Mouse (Mus musculus) spleen, adult 12 weeks (tissue): ENCODE measurements around the gene Gpx6.

Experiments
- DNase-seq: peaks from one replicate; pipeline ENCODE4 v3.0.0; 2022; ENCODE audit warnings: low spot score

The Gpx6 gene

GRCm38 (mm10) chr13:21323405-21323804 is 11.5 kb downstream of the Gpx6 start:
- DNase-seq, result no peak

- DNase-seq, result no peak
Observed at GRCm38 (mm10) chr13:21326191-21326590, 14.3 kb downstream of the Gpx6 start.

DNA sequence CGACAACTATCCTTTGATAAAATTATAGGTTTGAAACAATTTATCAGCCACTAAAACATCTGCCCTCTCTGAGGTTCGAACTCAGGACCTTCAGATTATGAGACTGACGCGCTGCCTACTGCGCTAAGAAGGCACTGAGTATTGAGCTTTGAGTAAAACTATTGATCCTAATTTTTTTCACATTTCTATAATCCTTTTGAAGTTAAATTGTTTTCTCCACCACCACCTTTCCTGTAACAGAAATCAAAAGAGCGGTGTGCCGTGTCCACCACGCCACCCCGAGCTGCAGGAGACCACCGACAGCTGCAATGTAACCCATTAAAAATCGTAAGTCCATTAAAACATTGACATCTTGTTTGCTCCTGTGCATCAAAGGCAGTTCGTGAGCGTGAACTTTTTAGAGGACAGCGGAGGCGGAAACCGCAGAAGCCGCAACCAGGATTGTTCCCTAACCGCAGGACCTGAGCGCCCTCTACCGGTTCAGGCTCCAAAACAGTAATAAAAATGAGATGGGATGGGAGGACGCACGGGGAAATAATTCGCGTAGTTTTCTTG is 14.8 kb downstream of the Gpx6 start:
- peak; percentile 33 for DNase-seq

GRCm38 (mm10) chr13:21327424-21327823 is 15.5 kb downstream of the Gpx6 start:
- DNase-seq, result no peak

DNA sequence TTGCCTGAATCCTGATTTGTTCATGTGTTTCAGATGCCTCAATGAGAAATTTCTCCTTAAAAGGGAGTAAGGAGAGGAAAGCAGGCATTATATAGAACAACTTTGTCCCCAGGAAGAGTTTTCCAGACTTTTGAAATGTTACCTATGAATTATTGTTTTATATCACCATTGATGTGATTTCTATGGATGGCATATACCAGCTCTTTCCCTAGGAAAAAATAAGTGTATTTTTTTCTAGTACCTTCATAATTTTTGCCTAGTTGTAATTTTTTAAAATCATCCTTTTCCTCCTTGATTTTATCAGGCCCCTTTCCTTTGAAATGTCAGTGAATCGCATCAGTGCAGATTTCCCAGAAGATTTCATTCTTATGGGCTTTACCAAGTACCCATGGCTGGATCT is 34.7 kb downstream of the Gpx6 start, which contains the start of gene Olfr1367:
Gene Olfr1367, plus strand, starts transcription at position 301 of the 400 bp plus-strand sequence.
- no peak for DNase-seq

DNA sequence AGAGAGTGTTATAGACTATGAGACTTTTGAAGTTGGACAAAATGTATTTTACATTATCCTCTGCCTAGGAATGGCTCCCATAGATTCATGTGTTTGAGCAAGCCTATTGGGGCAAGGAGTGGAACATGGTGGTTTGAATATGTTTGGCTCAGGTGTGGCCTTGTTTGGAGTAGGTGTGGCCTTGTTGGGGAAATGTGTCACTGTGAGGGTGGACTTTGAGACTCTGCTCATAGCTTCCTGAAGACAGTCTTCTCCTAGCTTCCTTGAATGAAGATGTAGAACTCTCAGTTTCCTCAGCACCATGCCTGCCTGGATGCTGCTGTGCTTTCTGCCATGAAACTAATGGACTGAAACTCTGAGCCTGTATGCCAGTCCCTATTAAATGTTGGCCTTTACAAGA is 38.7 kb downstream of the Gpx6 start:
- DNase-seq, result no peak

DNA sequence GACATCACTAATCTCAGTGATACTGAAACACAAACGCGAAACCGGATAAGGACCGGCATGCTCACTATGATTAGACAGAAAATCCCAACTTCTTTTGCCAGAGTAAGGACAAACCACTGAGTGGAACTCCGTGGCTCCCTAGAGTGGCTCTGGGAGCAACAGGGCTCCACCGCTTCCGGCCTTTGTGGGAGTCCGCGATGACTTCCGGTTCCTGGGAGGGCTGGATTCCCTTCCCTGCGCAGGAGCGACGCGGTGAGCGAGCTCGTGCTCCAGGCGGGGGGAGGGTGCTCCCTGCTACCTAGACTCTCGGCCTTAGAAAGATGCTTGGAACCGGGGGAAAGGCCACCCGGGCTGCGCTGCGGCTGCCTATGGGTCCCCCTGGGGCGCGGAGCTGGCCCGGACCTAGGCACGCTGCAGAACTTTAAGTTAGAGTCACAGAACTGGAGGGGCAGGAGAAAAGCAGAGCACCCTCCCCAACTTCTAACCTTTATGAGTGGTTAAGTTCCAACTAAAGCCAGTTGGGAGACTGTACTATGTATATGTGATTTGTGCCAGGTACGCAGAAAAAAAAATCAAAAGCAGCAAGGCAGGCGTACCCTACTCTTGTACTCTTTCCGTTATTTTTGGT is 50.8 kb downstream of the Gpx6 start, which contains the start of gene Zscan12:
Gene Zscan12, plus strand, starts transcription at position 200 of the 628 bp plus-strand sequence.
- peak; percentile 65 for DNase-seq

DNA sequence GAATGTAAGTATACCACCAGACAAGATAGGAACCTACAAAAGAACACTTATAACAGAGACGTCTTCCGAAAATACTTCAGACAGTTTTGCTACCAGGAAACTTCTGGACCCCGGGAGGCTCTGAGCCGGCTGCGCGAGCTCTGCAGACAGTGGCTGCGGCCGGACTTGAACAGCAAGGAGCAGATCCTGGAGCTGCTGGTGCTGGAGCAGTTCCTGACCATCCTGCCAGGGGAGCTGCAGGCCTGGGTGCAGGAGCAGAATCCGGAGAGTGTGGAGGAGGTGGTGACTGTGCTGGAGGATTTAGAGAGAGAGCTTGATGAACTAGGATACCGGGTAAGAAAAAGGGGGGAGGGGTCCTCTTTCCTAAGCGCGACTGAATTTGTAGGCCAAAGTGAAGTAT is 51.8 kb downstream of the Gpx6 start:
- no peak for DNase-seq

- no peak for DNase-seq
Observed at GRCm38 (mm10) chr13:21366635-21367034, 54.7 kb downstream of the Gpx6 start.
